Mouse (Mus musculus): ENCODE data around the gene Eml1.

GRCm38 (mm10) chr12:108452151-108452874, 81.6 kb downstream of the Eml1 start:
- no peak for TF ChIP-seq CTCF (IDR thresholded peaks at IDR 0.05; ENCODE audit: borderline replicate concordance, control insufficient read depth, extremely low read depth, insufficient read depth, low read length, poor library complexity)
- no peak for TF ChIP-seq POLR2A (IDR thresholded peaks at IDR 0.05; ENCODE audit: control insufficient read depth, extremely low read depth, insufficient read depth, low read length, poor library complexity)
